Mouse (Mus musculus): ENCODE measurements around the gene Pgam5.

The Pgam5 gene

DNA sequence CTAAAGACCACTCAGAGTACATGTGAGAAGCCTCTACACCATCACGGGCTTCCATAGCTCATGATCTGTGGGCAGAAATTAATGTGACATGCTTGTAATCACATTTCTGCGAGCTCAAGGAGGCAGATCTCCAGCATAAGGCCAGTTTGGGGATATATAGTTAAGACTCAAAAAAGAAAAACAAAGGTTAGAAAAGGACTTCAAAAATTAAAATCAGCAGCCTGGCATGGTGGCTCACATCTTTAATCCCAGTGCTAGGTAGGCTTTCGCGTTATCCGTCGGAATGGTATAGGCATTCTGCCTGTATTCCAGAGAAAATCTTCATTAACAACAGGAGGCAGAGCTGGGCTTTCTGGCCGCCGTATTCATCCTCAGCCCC lies 39.3 kb downstream of the Pgam5 start:
- no peak for DNase-seq (ENCODE audit: low read depth)

DNA sequence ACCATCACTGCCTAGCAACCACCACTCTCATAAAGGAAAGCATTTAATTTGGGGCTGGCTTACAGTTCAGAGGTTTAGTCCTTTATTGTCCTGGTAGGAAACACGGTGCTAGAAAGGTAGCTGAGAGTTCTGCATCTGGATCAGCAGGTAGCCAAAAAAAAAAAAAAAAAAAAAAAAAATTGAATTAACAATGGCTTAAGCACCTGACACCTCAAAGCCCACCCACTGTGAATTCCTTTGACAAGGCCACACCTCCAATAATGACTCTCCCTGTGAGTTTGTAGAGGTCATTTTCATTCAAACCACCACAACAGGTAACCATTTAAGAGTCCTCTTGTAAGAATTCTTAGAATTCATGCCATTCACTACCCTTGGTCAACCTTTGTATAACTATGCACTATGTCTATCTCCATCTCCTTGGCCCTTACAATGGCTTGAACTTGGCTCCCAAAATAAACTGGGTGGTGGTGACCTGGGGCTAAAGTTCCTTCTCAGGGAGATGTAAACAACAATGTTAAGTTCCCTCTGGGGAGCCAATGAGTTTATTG lies 42.3 kb downstream of the Pgam5 start:
- no peak for DNase-seq (ENCODE audit: low read depth)

DNA sequence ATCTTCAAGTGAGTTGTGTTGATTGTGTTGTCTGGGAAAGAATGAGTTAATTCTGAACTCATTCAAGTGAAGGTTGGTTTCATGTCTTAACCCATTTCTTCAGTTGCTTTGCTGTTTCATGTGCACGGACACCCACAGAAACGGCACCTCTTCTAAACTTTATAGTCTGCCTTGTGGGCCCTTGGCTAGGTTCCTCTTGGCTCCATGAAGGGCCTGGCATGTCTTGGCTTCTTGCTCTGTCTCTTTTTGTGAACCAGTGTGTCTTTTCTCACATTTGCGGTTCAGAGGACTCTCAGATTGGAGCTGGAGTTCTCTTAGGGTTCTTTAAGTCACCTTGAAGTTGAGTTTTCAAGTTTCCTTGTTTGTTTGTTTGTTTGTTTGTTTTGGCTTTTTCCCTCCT lies 44.7 kb downstream of the Pgam5 start:
- DNase-seq (ENCODE audit: low read depth), result no peak

DNA sequence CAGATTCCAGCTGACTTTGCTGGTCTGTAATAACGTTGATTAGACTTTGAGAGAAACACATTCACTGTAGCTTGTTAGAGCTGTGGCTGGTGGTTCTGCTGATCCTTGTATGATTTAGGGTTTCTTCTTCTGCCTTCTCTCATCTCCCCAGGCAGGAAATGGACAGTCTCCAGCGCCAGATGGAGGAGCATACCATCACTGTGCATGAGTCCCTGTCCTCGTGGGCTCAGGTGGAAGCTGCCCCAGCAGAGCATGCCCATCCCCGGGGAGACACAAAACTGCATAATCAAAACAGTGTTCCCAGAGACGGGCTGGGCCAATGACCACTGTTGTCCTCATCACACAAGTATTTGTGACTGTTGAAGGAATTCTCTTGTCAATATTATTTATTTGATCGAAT lies 47.0 kb downstream of the Pgam5 start:
- no peak for DNase-seq (ENCODE audit: low read depth)

DNA sequence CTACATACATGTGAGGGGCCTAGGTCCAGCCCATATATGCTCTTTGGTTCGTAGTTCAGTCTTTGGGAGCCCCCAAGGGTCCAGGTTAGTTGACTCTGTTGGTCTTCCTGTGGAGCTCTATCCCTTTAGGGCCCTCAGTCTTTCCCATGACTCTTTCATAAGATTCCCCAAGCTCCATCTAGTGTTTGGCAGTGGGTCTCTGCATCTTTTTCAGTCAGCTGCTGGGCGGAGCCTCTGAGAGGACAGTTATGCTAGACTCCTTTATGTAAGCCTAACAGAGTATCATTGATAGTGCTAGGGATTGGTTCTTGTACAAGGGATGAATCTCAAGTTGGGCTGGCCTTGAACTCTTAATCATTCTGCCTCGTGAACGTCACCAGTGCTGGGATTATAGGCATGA lies 49.4 kb downstream of the Pgam5 start:
- no peak for DNase-seq (ENCODE audit: low read depth)

DNA sequence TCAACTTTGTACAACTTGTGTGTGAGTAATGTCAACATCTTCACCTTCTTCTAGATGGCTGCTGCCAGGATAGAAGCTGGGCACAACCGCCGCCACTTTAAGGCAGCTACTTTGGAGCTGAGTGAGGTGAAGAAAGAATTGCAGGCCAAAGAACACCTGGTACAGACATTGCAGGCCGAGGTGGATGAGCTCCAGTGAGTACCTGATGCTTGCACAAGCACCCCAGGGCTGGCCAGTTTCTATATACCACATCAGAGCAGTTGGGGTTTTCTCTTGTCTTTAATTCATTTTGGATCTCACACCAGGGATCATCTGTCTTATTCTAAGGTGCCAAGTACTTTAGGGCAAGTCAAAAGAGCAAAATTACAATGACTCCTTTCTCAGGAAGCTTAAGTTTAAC lies 52.9 kb downstream of the Pgam5 start:
- no peak for DNase-seq (ENCODE audit: low read depth)

- DNase-seq (ENCODE audit: low read depth), result peak; percentile 69
Measured at GRCm38 (mm10) chr5:110211312-110211711, 58.4 kb downstream of the Pgam5 start.
